Mouse (Mus musculus) neural tube, embryonic 12.5 days (tissue): Measurements from ENCODE around the gene Tspo2. TPM values are rescaled to one million over a fixed set of nuclear protein-coding genes. Genes with fewer than 3 reads are reported as not detected.
"Not testable (repeated sequence)": the region's sequence is repeated elsewhere in the genome, so short reads cannot be mapped to it uniquely, and the experiment has no call there.

Source experiments
- ATAC-seq: fragments of 200-750 bp; cut with Nextera tagmentation; 2 replicates; pipeline ENCODE4 v1.8.0; 2017; ENCODE audit warnings: low read depth, mild to moderate bottlenecking, moderate TSS enrichment, moderate library complexity; ENCODE audit not compliant: low FRiP score
- H3K27ac ChIP-seq: fragments of 300-500 bp; sonication (generic); 2 replicates; pipeline ENCODE4 v1.5.1; 2016
- H3K27me3 ChIP-seq: fragments of 300-500 bp; sonication (generic); replicated peaks from 2 replicates; pipeline ENCODE4 v1.6.1; 2016; ENCODE audit warnings: mild to moderate bottlenecking
- H3K36me3 ChIP-seq: fragments of 300-500 bp; sonication (generic); 2 replicates; pipeline ENCODE4 v1.6.1; 2016; ENCODE audit warnings: mild to moderate bottlenecking
- H3K4me1 ChIP-seq: fragments of 300-500 bp; sonication (generic); 2 replicates; pipeline ENCODE4 v1.6.1; 2016
- H3K4me2 ChIP-seq: fragments of 300-500 bp; sonication (generic); replicated peaks from 2 replicates; pipeline ENCODE4 v1.6.1; 2016; ENCODE audit warnings: mild to moderate bottlenecking
- H3K4me3 ChIP-seq: fragments of 300-500 bp; sonication (generic); 2 replicates; pipeline ENCODE4 v1.5.1; 2016
- H3K9ac ChIP-seq: fragments of 300-500 bp; sonication (generic); 2 replicates; pipeline ENCODE4 v1.6.1; 2016; ENCODE audit warnings: mild to moderate bottlenecking
- H3K9me3 ChIP-seq: fragments of 300-500 bp; sonication (generic); 2 replicates; pipeline ENCODE4 v1.6.1; 2016; ENCODE audit warnings: mild to moderate bottlenecking
- WGBS: fragments of 180-500 bp; shearing (Covaris S2); methylation state at CpG from one replicate; pipeline ENCODE4 v1.1.7; 2016; 5-methylcytosine and 5-hydroxymethylcytosine counted together
- polyA plus RNA-seq: library from polyadenylated mRNA; unstranded; fragments of >200 nt; fragmentation: Nextera tagmentation; extraction: Ambion mirVana; gene quantifications from 2 replicates; pipeline ENCODE4 v1.2.1, GENCODE M21; 2016

The Tspo2 gene
- polyA plus RNA-seq = 1.0 and 1.5 TPM in 2 replicates

- Histone ChIP-seq H3K9ac (no peak within 1 kb of the TSS), H3K4me1 (no peaks in the 10 kb centered on the region), H3K27ac (no peak within 1 kb of the TSS), H3K4me3 (no peak within 1 kb of the TSS), H3K4me2 (no peak within 1 kb of the TSS), H3K27me3 (no peaks in the 10 kb centered on the region), H3K9me3 (no peaks in the 10 kb centered on the region), H3K36me3 (no peaks in the 10 kb centered on the region)
- no peak for ATAC-seq
- 60% methylated on average over 7 of the region's 7 CpGs for WGBS
Observed at GRCm38 (mm10) chr17:48451353-48451675, at the start of gene Tspo2. TSS of gene Tspo2 (minus strand) at chr17:48451522.

- Histone ChIP-seq H3K27me3 (no peaks in the 10 kb centered on the region), H3K4me3 (no peak overlapping the region), H3K9me3 (no peaks in the 10 kb centered on the region), H3K9ac (no peak overlapping the region), H3K36me3 (no peaks in the 10 kb centered on the region), H3K4me2 (no peak overlapping the region), H3K27ac (no peak overlapping the region), H3K4me1 (peaks cover 12% of the 10 kb centered on the region)
- 68% methylated on average over 7 of the region's 7 CpGs for WGBS
- no peak for ATAC-seq
Observed at GRCm38 (mm10) chr17:48500846-48501445, 49.6 kb upstream of the Tspo2 start.

- no peaks in the 10 kb centered on the region for H3K9me3 ChIP-seq
- no peak overlapping the region for H3K27ac ChIP-seq
- WGBS = 77% methylated on average over 3 of the region's 3 CpGs
- no peak overlapping the region for H3K4me2 ChIP-seq
- no peaks in the 10 kb centered on the region for H3K36me3 ChIP-seq
- no peak overlapping the region for H3K4me3 ChIP-seq
- H3K9ac ChIP-seq = no peak overlapping the region
- ATAC-seq = no peak
- no peaks in the 10 kb centered on the region for H3K27me3 ChIP-seq
- H3K4me1 ChIP-seq = no peaks in the 10 kb centered on the region
Observed at GRCm38 (mm10) chr17:48497986-48498385, 46.7 kb upstream of the Tspo2 start.

- Histone ChIP-seq H3K36me3 (no peaks in the 10 kb centered on the region), H3K4me1 (no peaks in the 10 kb centered on the region), H3K27ac (no peak overlapping the region), H3K9ac (no peak overlapping the region), H3K27me3 (no peaks in the 10 kb centered on the region), H3K4me2 (no peak overlapping the region), H3K9me3 (no peaks in the 10 kb centered on the region), H3K4me3 (no peak overlapping the region)
- 0 out of 2 replicates have a peak, but pooled peaks have one; percentile 58 for ATAC-seq
- WGBS = 50% methylated on average over 8 of the region's 8 CpGs
Observed at GRCm38 (mm10) chr17:48493986-48494385, 42.7 kb upstream of the Tspo2 start.

- WGBS = 48% methylated on average over 7 of the region's 7 CpGs
- Histone ChIP-seq H3K27ac (no peak overlapping the region), H3K4me3 (no peak overlapping the region), H3K36me3 (no peaks in the 10 kb centered on the region), H3K27me3 (no peaks in the 10 kb centered on the region), H3K9ac (no peak overlapping the region), H3K4me2 (no peak overlapping the region), H3K4me1 (no peaks in the 10 kb centered on the region), H3K9me3 (no peaks in the 10 kb centered on the region)
- ATAC-seq = 0 out of 2 replicates have a peak, but pooled peaks have one; percentile 25
Observed at GRCm38 (mm10) chr17:48493582-48493981, 42.3 kb upstream of the Tspo2 start.

GRCm38 (mm10) chr17:48492621-48493020, 41.3 kb upstream of the Tspo2 start:
- H3K4me3 ChIP-seq = no peak overlapping the region
- H3K4me2 ChIP-seq = no peak overlapping the region
- no peak overlapping the region for H3K27ac ChIP-seq
- H3K9me3 ChIP-seq = no peaks in the 10 kb centered on the region
- no peaks in the 10 kb centered on the region for H3K4me1 ChIP-seq
- H3K9ac ChIP-seq = no peak overlapping the region
- H3K36me3 ChIP-seq = no peaks in the 10 kb centered on the region
- no peaks in the 10 kb centered on the region for H3K27me3 ChIP-seq
- ATAC-seq = no peak
- 93% methylated on average over 8 of the region's 8 CpGs for WGBS

- Histone ChIP-seq H3K9ac (no peak overlapping the region), H3K4me2 (no peak overlapping the region), H3K4me1 (no peaks in the 10 kb centered on the region), H3K9me3 (no peaks in the 10 kb centered on the region), H3K36me3 (no peaks in the 10 kb centered on the region), H3K27ac (no peak overlapping the region), H3K4me3 (no peak overlapping the region), H3K27me3 (no peaks in the 10 kb centered on the region)
- WGBS = 91% methylated on average over 3 of the region's 3 CpGs
- ATAC-seq = no peak
Observed at GRCm38 (mm10) chr17:48489466-48489865, 38.1 kb upstream of the Tspo2 start.

GRCm38 (mm10) chr17:48484191-48484590, 32.9 kb upstream of the Tspo2 start:
- H3K27me3 ChIP-seq = no peaks in the 10 kb centered on the region
- no peaks in the 10 kb centered on the region for H3K36me3 ChIP-seq
- 92% methylated on average over 5 of the region's 5 CpGs for WGBS
- H3K27ac ChIP-seq = no peak overlapping the region
- H3K4me1 ChIP-seq = no peaks in the 10 kb centered on the region
- no peaks in the 10 kb centered on the region for H3K9me3 ChIP-seq
- no peak overlapping the region for H3K9ac ChIP-seq
- no peak for ATAC-seq
- no peak overlapping the region for H3K4me2 ChIP-seq
- H3K4me3 ChIP-seq = no peak overlapping the region

GRCm38 (mm10) chr17:48483764-48484163, 32.4 kb upstream of the Tspo2 start:
- Histone ChIP-seq H3K27me3 (no peaks in the 10 kb centered on the region), H3K36me3 (no peaks in the 10 kb centered on the region), H3K9me3 (no peaks in the 10 kb centered on the region), H3K27ac (no peak overlapping the region), H3K9ac (no peak overlapping the region), H3K4me3 (no peak overlapping the region), H3K4me1 (no peaks in the 10 kb centered on the region), H3K4me2 (no peak overlapping the region)
- no peak for ATAC-seq
- 82% methylated on average over 5 of the region's 5 CpGs for WGBS

GRCm38 (mm10) chr17:48479952-48480351, 28.6 kb upstream of the Tspo2 start:
- Histone ChIP-seq H3K4me3 (no peak overlapping the region), H3K9ac (no peak overlapping the region), H3K27ac (no peak overlapping the region), H3K36me3 (no peaks in the 10 kb centered on the region), H3K4me1 (no peaks in the 10 kb centered on the region), H3K9me3 (no peaks in the 10 kb centered on the region), H3K27me3 (no peaks in the 10 kb centered on the region), H3K4me2 (no peak overlapping the region)
- 90% methylated on average over 10 of the region's 10 CpGs for WGBS
- no peak for ATAC-seq

GRCm38 (mm10) chr17:48475444-48475843, 24.1 kb upstream of the Tspo2 start:
- WGBS = 88% methylated on average over 8 of the region's 8 CpGs
- no peaks in the 10 kb centered on the region for H3K9me3 ChIP-seq
- no peak overlapping the region for H3K4me2 ChIP-seq
- H3K27me3 ChIP-seq = no peaks in the 10 kb centered on the region
- ATAC-seq = no peak
- H3K36me3 ChIP-seq = no peaks in the 10 kb centered on the region
- H3K4me1 ChIP-seq = no peaks in the 10 kb centered on the region
- no peak overlapping the region for H3K4me3 ChIP-seq
- no peak overlapping the region for H3K27ac ChIP-seq
- no peak overlapping the region for H3K9ac ChIP-seq

- not testable (repeated sequence) for H3K27me3 ChIP-seq, H3K4me2 ChIP-seq, ATAC-seq, H3K9me3 ChIP-seq, H3K36me3 ChIP-seq, H3K9ac ChIP-seq, H3K27ac ChIP-seq, H3K4me3 ChIP-seq, H3K4me1 ChIP-seq
- 83% methylated on average over 6 of the region's 6 CpGs for WGBS
Observed at GRCm38 (mm10) chr17:48474282-48474681, 23.0 kb upstream of the Tspo2 start.
